Mouse (Mus musculus): Measurements from ENCODE around the gene Carmil1. TPM values are rescaled to one million over a fixed set of nuclear protein-coding genes. Genes with fewer than 3 reads are reported as not detected.

Carmil1 gene
- polyA plus RNA-seq, 1 experiment from 2014 or later, result 7.5 TPM

- 64% methylated on average over 5 of the region's 5 CpGs for WGBS
- Histone ChIP-seq H3K4me3 (ENCODE audit: control insufficient read depth in 1 of 2, insufficient read depth in 1 of 2, low read depth in 1 of 2, low read length in 2 of 2) (no peak overlapping the region), H3K4me2 (ENCODE audit: low read length) (no peak overlapping the region), H3K27me3 (ENCODE audit: control insufficient read depth, insufficient read depth, low read length) (no peaks in the 10 kb centered on the region), H3K4me1 (ENCODE audit: control insufficient read depth in 2 of 2, insufficient read depth in 2 of 2, low read length in 2 of 2) (peaks cover 3 to 6% of the 10 kb centered on the region in 2 experiments; a peak in 2 of 4 replicates), H3K9ac (ENCODE audit: low read length) (no peak overlapping the region), H3K27ac (replicated peaks in 1 of 2; ENCODE audit: control insufficient read depth in 1 of 2, insufficient read depth in 1 of 2, low read depth in 2 of 2, low read length in 2 of 2) (no peak overlapping the region), H3K9me3 (ENCODE audit: control insufficient read depth, low read length) (no peaks in the 10 kb centered on the region), H3K36me3 (ENCODE audit: control insufficient read depth, insufficient read depth, low read length) (no peaks in the 10 kb centered on the region)
- no peak for ATAC-seq (ENCODE audit: insufficient number of reproducible peaks, insufficient read depth, low FRiP score, low read depth)
Measured at GRCm38 (mm10) chr13:24242429-24243106, 38.0 kb downstream of the Carmil1 start.

- peaks cover 3 to 6% of the 10 kb centered on the region in 2 experiments; a peak in 2 of 4 replicates for H3K4me1 ChIP-seq (ENCODE audit: control insufficient read depth in 2 of 2, insufficient read depth in 2 of 2, low read length in 2 of 2)
- no peak overlapping the region for H3K4me3 ChIP-seq (ENCODE audit: control insufficient read depth in 1 of 2, insufficient read depth in 1 of 2, low read depth in 1 of 2, low read length in 2 of 2)
- H3K9me3 ChIP-seq (ENCODE audit: control insufficient read depth, low read length), result no peaks in the 10 kb centered on the region
- H3K9ac ChIP-seq (ENCODE audit: low read length), result no peak overlapping the region
- 84% methylated on average over 5 of the region's 5 CpGs for WGBS
- H3K27me3 ChIP-seq (ENCODE audit: control insufficient read depth, insufficient read depth, low read length), result no peaks in the 10 kb centered on the region
- no peak overlapping the region for H3K4me2 ChIP-seq (ENCODE audit: low read length)
- no peaks in the 10 kb centered on the region for H3K36me3 ChIP-seq (ENCODE audit: control insufficient read depth, insufficient read depth, low read length)
- ATAC-seq (ENCODE audit: insufficient number of reproducible peaks, insufficient read depth, low FRiP score, low read depth), result no peak
- no peak overlapping the region for H3K27ac ChIP-seq (replicated peaks in 1 of 2; ENCODE audit: control insufficient read depth in 1 of 2, insufficient read depth in 1 of 2, low read depth in 2 of 2, low read length in 2 of 2)
Measured at GRCm38 (mm10) chr13:24241201-24241600, 39.4 kb downstream of the Carmil1 start.

GRCm38 (mm10) chr13:24240430-24240829, 40.2 kb downstream of the Carmil1 start:
- no peaks in the 10 kb centered on the region for H3K27me3 ChIP-seq (ENCODE audit: control insufficient read depth, insufficient read depth, low read length)
- H3K4me1 ChIP-seq (ENCODE audit: control insufficient read depth in 2 of 2, insufficient read depth in 2 of 2, low read length in 2 of 2), result peaks cover 3 to 6% of the 10 kb centered on the region in 2 experiments; a peak in 2 of 4 replicates
- ATAC-seq (ENCODE audit: insufficient number of reproducible peaks, insufficient read depth, low FRiP score, low read depth), result peak; percentile 47; the same call in 1 of the 2 replicates
- H3K27ac ChIP-seq (replicated peaks in 1 of 2; ENCODE audit: control insufficient read depth in 1 of 2, insufficient read depth in 1 of 2, low read depth in 2 of 2, low read length in 2 of 2), result peak overlapping the region; percentile 1 to 5; a peak in 1 of 4 replicates
- H3K4me2 ChIP-seq (ENCODE audit: low read length), result no peak overlapping the region
- WGBS, result 39% methylated on average over 4 of the region's 4 CpGs
- H3K9me3 ChIP-seq (ENCODE audit: control insufficient read depth, low read length), result no peaks in the 10 kb centered on the region
- H3K4me3 ChIP-seq (ENCODE audit: control insufficient read depth in 1 of 2, insufficient read depth in 1 of 2, low read depth in 1 of 2, low read length in 2 of 2), result no peak overlapping the region
- no peak overlapping the region for H3K9ac ChIP-seq (ENCODE audit: low read length)
- H3K36me3 ChIP-seq (ENCODE audit: control insufficient read depth, insufficient read depth, low read length), result no peaks in the 10 kb centered on the region

GRCm38 (mm10) chr13:24238456-24239120, 42.0 kb downstream of the Carmil1 start:
- ATAC-seq (ENCODE audit: insufficient number of reproducible peaks, insufficient read depth, low FRiP score, low read depth), result no peak
- WGBS, result 33% methylated on average over 3 of the region's 3 CpGs
- no peak overlapping the region for H3K27ac ChIP-seq (replicated peaks in 1 of 2; ENCODE audit: control insufficient read depth in 1 of 2, insufficient read depth in 1 of 2, low read depth in 2 of 2, low read length in 2 of 2)
- H3K9ac ChIP-seq (ENCODE audit: low read length), result no peak overlapping the region
- no peaks in the 10 kb centered on the region for H3K9me3 ChIP-seq (ENCODE audit: control insufficient read depth, low read length)
- no peak overlapping the region for H3K4me2 ChIP-seq (ENCODE audit: low read length)
- no peak overlapping the region for H3K4me3 ChIP-seq (ENCODE audit: control insufficient read depth in 1 of 2, insufficient read depth in 1 of 2, low read depth in 1 of 2, low read length in 2 of 2)
- no peaks in the 10 kb centered on the region for H3K27me3 ChIP-seq (ENCODE audit: control insufficient read depth, insufficient read depth, low read length)
- H3K4me1 ChIP-seq (ENCODE audit: control insufficient read depth in 2 of 2, insufficient read depth in 2 of 2, low read length in 2 of 2), result peaks cover 0 to 2% of the 10 kb centered on the region in 2 experiments; a peak in 1 of 4 replicates
- no peaks in the 10 kb centered on the region for H3K36me3 ChIP-seq (ENCODE audit: control insufficient read depth, insufficient read depth, low read length)

GRCm38 (mm10) chr13:24236736-24237135, 43.9 kb downstream of the Carmil1 start:
- no peaks in the 10 kb centered on the region for H3K36me3 ChIP-seq (ENCODE audit: control insufficient read depth, insufficient read depth, low read length)
- WGBS, result 69% methylated on average over 4 of the region's 4 CpGs
- H3K27ac ChIP-seq (replicated peaks in 1 of 2; ENCODE audit: control insufficient read depth in 1 of 2, insufficient read depth in 1 of 2, low read depth in 2 of 2, low read length in 2 of 2), result no peak overlapping the region
- ATAC-seq (ENCODE audit: insufficient number of reproducible peaks, insufficient read depth, low FRiP score, low read depth), result no peak
- no peak overlapping the region for H3K9ac ChIP-seq (ENCODE audit: low read length)
- H3K4me1 ChIP-seq (ENCODE audit: control insufficient read depth in 2 of 2, insufficient read depth in 2 of 2, low read length in 2 of 2), result peaks cover 0 to 4% of the 10 kb centered on the region in 2 experiments; a peak in 2 of 4 replicates
- no peak overlapping the region for H3K4me3 ChIP-seq (ENCODE audit: control insufficient read depth in 1 of 2, insufficient read depth in 1 of 2, low read depth in 1 of 2, low read length in 2 of 2)
- H3K27me3 ChIP-seq (ENCODE audit: control insufficient read depth, insufficient read depth, low read length), result no peaks in the 10 kb centered on the region
- no peak overlapping the region for H3K4me2 ChIP-seq (ENCODE audit: low read length)
- no peaks in the 10 kb centered on the region for H3K9me3 ChIP-seq (ENCODE audit: control insufficient read depth, low read length)

GRCm38 (mm10) chr13:24232750-24233149, 47.8 kb downstream of the Carmil1 start:
- WGBS, result 68% methylated on average over 6 of the region's 6 CpGs

GRCm38 (mm10) chr13:24231746-24232483, 48.7 kb downstream of the Carmil1 start:
- no peak for ATAC-seq (ENCODE audit: insufficient number of reproducible peaks, insufficient read depth, low FRiP score, low read depth)
- Histone ChIP-seq H3K4me1 (ENCODE audit: control insufficient read depth in 2 of 2, insufficient read depth in 2 of 2, low read length in 2 of 2) (peaks cover 0 to 3% of the 10 kb centered on the region in 2 experiments; a peak in 1 of 4 replicates), H3K4me2 (ENCODE audit: low read length) (no peak overlapping the region), H3K36me3 (ENCODE audit: control insufficient read depth, insufficient read depth, low read length) (no peaks in the 10 kb centered on the region), H3K27me3 (ENCODE audit: control insufficient read depth, insufficient read depth, low read length) (no peaks in the 10 kb centered on the region), H3K27ac (replicated peaks in 1 of 2; ENCODE audit: control insufficient read depth in 1 of 2, insufficient read depth in 1 of 2, low read depth in 2 of 2, low read length in 2 of 2) (no peak overlapping the region), H3K4me3 (ENCODE audit: control insufficient read depth in 1 of 2, insufficient read depth in 1 of 2, low read depth in 1 of 2, low read length in 2 of 2) (no peak overlapping the region), H3K9me3 (ENCODE audit: control insufficient read depth, low read length) (no peaks in the 10 kb centered on the region), H3K9ac (ENCODE audit: low read length) (no peak overlapping the region)
- 87% methylated on average over 10 of the region's 10 CpGs for WGBS

More at GRCm38 (mm10) chr13:24232750-24233149, 47.8 kb downstream of the Carmil1 start:
- Histone ChIP-seq H3K27me3 (ENCODE audit: control insufficient read depth, insufficient read depth, low read length) (no peaks in the 10 kb centered on the region), H3K4me2 (ENCODE audit: low read length) (no peak overlapping the region), H3K4me1 (ENCODE audit: control insufficient read depth in 2 of 2, insufficient read depth in 2 of 2, low read length in 2 of 2) (peaks cover 0 to 3% of the 10 kb centered on the region in 2 experiments; a peak in 1 of 4 replicates), H3K9ac (ENCODE audit: low read length) (no peak overlapping the region), H3K9me3 (ENCODE audit: control insufficient read depth, low read length) (no peaks in the 10 kb centered on the region), H3K4me3 (ENCODE audit: control insufficient read depth in 1 of 2, insufficient read depth in 1 of 2, low read depth in 1 of 2, low read length in 2 of 2) (no peak overlapping the region), H3K27ac (replicated peaks in 1 of 2; ENCODE audit: control insufficient read depth in 1 of 2, insufficient read depth in 1 of 2, low read depth in 2 of 2, low read length in 2 of 2) (no peak overlapping the region), H3K36me3 (ENCODE audit: control insufficient read depth, insufficient read depth, low read length) (no peaks in the 10 kb centered on the region)
- no peak for ATAC-seq (ENCODE audit: insufficient number of reproducible peaks, insufficient read depth, low FRiP score, low read depth)
